Mouse (Mus musculus) embryonic facial prominence, embryonic 15.5 days (tissue): ENCODE data around the gene Pcp2. TPM values are rescaled to one million over a fixed set of nuclear protein-coding genes. Genes with fewer than 3 reads are reported as not detected.
A peak's percentile ranks its signal among the peaks of the same experiment; 100 is the strongest.
"Not testable (repeated sequence)": the region's sequence is repeated elsewhere in the genome, so short reads cannot be mapped to it uniquely, and the experiment has no call there.

Experiments used
- ATAC-seq: fragments of 200-750 bp; cut with Nextera tagmentation; 2 replicates; pipeline ENCODE4 v1.8.0; 2017; ENCODE audit warnings: low read depth, moderate TSS enrichment; ENCODE audit not compliant: insufficient number of reproducible peaks, low FRiP score, low TSS enrichment
- H3K27ac ChIP-seq: fragments of 300-500 bp; sonication (generic); replicated peaks from 2 replicates; pipeline ENCODE4 v1.5.1; 2015; ENCODE audit warnings: mild to moderate bottlenecking, inconsistent platforms
- H3K27me3 ChIP-seq: fragments of 300-500 bp; sonication (generic); 2 replicates; pipeline ENCODE4 v1.6.1; 2015; ENCODE audit warnings: inconsistent platforms
- H3K36me3 ChIP-seq: fragments of 300-500 bp; sonication (generic); 2 replicates; pipeline ENCODE4 v1.6.1; 2015; ENCODE audit warnings: mild to moderate bottlenecking, inconsistent platforms
- H3K4me1 ChIP-seq: fragments of 300-500 bp; sonication (generic); 2 replicates; pipeline ENCODE4 v1.6.1; 2015; ENCODE audit warnings: inconsistent platforms
- H3K4me2 ChIP-seq: fragments of 300-500 bp; sonication (generic); replicated peaks from 2 replicates; pipeline ENCODE4 v1.6.1; 2015; ENCODE audit warnings: mild to moderate bottlenecking, inconsistent platforms
- H3K4me3 ChIP-seq: fragments of 300-500 bp; sonication (generic); replicated peaks from 2 replicates; pipeline ENCODE4 v1.5.1; 2015; ENCODE audit warnings: mild to moderate bottlenecking, inconsistent platforms
- H3K9ac ChIP-seq: fragments of 300-500 bp; sonication (generic); 2 replicates; pipeline ENCODE4 v1.6.1; 2015; ENCODE audit warnings: inconsistent platforms
- H3K9me3 ChIP-seq: fragments of 300-500 bp; sonication (generic); replicated peaks from 2 replicates; pipeline ENCODE4 v1.6.1; 2016; ENCODE audit warnings: inconsistent platforms
- WGBS: fragments of 180-500 bp; shearing (Covaris S2); methylation state at CpG from one replicate; pipeline ENCODE4 v1.1.7; 2015; 5-methylcytosine and 5-hydroxymethylcytosine counted together
- polyA plus RNA-seq: library from polyadenylated mRNA; unstranded; fragments of >200 nt; fragmentation: Nextera tagmentation; extraction: Ambion mirVana; gene quantifications from 2 replicates; pipeline ENCODE4 v1.2.1, GENCODE M21; 2015

Pcp2 gene
- polyA plus RNA-seq, 1 experiment from 2014 or later, result 0.11 TPM

DNA sequence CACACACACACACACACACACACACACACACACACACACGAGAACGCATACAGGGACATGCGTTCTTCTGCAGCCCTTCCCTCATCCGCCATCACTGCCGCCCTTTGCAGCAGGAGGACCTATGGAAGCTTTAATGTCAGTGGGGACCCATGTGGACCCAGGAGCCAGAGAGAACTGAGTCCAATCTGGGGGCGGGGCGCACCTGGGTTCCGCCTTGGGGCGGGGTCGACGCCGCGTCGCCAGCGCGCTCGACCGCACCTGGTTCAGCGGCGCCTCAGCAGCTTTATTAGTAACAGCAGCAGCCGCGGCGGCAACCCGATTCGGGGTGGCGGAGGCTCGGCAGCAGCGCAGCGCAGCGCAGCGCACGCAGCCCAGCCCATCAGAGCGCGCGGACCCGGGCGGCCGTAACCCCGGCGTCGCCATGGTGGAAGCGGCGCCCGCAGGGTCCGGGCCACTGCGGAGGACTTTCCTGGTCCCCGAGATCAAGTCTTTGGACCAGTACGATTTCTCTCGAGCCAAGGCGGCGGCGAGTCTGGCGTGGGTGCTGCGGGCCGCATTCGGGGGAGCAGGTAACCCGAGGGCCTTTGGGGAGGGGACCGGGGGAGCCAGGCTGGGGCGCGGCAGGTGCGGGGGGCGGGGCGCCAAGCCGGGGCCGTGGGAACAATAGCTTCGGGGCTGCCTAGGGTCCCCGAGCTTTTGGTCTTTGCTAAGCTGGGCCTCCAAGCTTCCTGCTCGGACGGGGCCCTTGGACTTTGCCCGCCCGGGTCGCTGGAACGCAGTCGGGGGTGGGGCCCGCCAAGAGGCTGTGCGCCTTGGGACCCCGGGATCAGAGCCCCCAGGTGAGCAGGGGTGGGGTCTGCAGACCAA is 37.7 kb downstream of the Pcp2 start:
- no peaks in the 10 kb centered on the region for H3K9me3 ChIP-seq
- peaks cover 4% of the 10 kb centered on the region for H3K27me3 ChIP-seq
- peak overlapping the region; percentile 65 for H3K9ac ChIP-seq
- WGBS, result under 1% methylated on average over 77 of the region's 77 CpGs
- peak overlapping the region; percentile 71 for H3K4me3 ChIP-seq
- peak; percentile 77 for ATAC-seq
- no peaks in the 10 kb centered on the region for H3K36me3 ChIP-seq
- H3K4me2 ChIP-seq, result peak overlapping the region; percentile 93
- H3K4me1 ChIP-seq, result peaks cover 15% of the 10 kb centered on the region
- peak overlapping the region; percentile 83 for H3K27ac ChIP-seq

DNA sequence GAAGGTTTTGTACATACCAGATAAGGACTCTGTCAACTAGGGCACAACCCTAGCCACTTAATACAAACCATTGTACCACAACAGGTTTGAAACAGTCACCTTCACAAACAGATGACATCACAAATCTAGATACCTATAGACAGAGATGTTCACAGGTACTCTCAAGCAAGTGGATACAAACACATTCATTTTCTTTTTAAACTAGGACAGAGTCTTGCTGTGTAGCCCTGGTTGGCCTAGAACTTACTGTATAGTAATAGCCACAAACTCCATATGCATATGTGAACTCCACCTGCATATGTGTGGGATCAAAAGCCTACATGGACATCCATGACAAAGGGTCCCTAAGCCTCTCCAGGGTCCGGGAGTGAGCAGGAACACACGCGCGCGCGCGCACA is 38.4 kb downstream of the Pcp2 start, which contains the start of gene Camsap3:
Gene Camsap3, plus strand, starts transcription at position 301 of the 398 bp plus-strand sequence.
- H3K4me3 ChIP-seq, result peak within 1 kb of the TSS; percentile 71
- peaks cover 4% of the 10 kb centered on the region for H3K27me3 ChIP-seq
- WGBS, result 5% methylated on average over 7 of the region's 7 CpGs
- H3K36me3 ChIP-seq, result no peaks in the 10 kb centered on the region
- H3K4me1 ChIP-seq, result peaks cover 15% of the 10 kb centered on the region
- ATAC-seq, result no peak
- no peaks in the 10 kb centered on the region for H3K9me3 ChIP-seq
- peak within 1 kb of the TSS; percentile 83 for H3K27ac ChIP-seq
- H3K9ac ChIP-seq, result peak within 1 kb of the TSS; percentile 65
- H3K4me2 ChIP-seq, result peak within 1 kb of the TSS; percentile 93

DNA sequence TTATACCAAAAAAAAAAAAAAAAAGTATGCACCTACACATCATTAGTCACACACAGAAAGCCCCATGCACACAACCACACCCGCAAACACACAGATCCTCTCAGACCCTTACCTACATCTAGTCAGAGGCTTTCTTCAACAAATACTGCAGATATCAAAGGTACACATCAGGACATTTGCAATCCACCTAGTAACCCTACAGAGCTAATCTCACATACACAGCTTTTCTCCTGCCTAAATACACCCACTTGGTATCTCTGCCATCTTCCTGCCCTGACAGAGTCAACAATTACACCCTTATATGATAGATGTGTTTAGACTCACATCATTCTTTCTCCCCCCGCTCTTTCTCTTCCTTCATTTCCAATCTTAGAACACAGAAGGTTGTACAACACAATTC is 38.9 kb downstream of the Pcp2 start:
- Histone ChIP-seq H3K4me1 (peaks cover 15% of the 10 kb centered on the region), H3K27me3 (peaks cover 4% of the 10 kb centered on the region), H3K4me3 (no peak overlapping the region), H3K9me3 (no peaks in the 10 kb centered on the region), H3K9ac (no peak overlapping the region), H3K36me3 (no peaks in the 10 kb centered on the region), H3K4me2 (no peak overlapping the region), H3K27ac (no peak overlapping the region)
- WGBS, result 86% methylated on average over 2 of the region's 2 CpGs
- ATAC-seq, result no peak

DNA sequence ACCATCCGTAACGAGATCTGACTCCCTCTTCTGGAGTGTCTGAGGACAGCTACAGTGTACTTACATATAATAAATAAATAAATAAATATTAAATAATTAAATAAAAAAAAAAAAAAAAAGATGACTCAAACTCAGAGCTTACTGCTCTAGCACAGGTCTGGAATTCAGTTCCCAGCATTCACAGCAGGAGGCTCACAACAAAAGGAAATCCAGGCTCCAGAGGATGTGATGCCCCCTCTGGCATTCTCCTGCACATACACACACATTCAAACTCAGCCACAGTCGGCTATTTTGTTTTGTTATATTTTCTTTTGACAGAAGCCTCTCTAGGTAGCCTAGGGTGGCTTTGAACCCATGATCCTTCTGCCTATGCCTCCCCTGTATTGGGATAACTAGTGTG is 43.4 kb downstream of the Pcp2 start:
- WGBS, result 78% methylated on average over 1 of the region's 3 CpGs
- not testable (repeated sequence) for H3K4me2 ChIP-seq, H3K4me1 ChIP-seq, H3K27ac ChIP-seq, H3K4me3 ChIP-seq, H3K9ac ChIP-seq, H3K9me3 ChIP-seq, H3K36me3 ChIP-seq, ATAC-seq, H3K27me3 ChIP-seq

DNA sequence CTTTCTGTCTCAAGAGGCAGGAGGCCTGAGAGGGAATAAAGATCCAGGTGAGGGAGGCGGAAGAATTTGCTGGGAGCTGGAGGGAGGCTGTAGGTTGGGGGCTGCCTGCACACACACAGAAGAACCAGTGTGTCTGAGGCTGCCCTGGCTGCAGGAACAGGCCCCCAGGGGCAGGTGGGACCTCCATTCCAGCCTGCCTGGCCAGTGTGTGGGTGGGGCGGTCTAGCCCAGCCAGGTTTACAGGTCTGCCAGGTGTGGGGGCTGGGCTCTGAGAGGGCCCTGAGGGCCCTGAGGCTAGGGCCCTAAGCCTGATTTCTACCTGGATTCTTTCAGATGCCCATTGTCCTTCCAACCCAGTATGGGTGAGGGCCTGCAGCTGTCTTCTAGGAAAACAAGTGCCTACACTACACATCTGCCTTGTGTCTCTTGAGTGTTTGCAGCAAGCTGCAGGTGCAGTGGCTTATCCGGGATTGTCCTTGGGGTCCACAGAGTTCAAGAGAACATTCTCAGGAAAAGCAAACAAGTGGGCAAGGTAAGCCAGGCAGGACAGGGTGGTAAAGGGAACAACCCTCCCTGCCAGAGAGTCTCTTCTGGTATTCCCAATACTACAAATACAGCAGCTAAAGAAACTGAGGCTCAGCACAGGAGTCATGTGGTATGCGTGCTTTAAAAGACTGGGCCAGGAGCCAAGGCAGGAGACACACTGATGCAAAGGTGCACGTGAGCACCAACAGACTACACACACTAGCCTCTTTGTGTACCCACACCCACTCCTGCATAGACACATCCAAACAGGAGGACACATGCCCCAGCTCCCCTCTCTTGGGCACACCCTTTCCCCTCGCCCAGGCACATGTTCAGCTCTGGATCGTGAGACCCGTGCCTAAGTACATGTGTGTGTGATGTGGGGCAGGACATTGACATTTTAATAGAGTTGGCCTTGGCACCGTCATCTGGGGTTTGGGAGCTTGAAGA is 45.7 kb downstream of the Pcp2 start:
- no peaks in the 10 kb centered on the region for H3K36me3 ChIP-seq
- H3K27me3 ChIP-seq, result no peaks in the 10 kb centered on the region
- H3K4me3 ChIP-seq, result no peak overlapping the region
- H3K9me3 ChIP-seq, result no peaks in the 10 kb centered on the region
- peak; percentile 56; the same call in 1 of the 2 replicates for ATAC-seq
- peak overlapping the region; percentile 70 for H3K27ac ChIP-seq
- no peak overlapping the region for H3K4me2 ChIP-seq
- H3K4me1 ChIP-seq, result 0 out of 2 replicates have a peak, but pooled peaks cover 3% of the 10 kb centered on the region
- 57% methylated on average over 9 of the region's 9 CpGs for WGBS
- H3K9ac ChIP-seq, result no peak overlapping the region

DNA sequence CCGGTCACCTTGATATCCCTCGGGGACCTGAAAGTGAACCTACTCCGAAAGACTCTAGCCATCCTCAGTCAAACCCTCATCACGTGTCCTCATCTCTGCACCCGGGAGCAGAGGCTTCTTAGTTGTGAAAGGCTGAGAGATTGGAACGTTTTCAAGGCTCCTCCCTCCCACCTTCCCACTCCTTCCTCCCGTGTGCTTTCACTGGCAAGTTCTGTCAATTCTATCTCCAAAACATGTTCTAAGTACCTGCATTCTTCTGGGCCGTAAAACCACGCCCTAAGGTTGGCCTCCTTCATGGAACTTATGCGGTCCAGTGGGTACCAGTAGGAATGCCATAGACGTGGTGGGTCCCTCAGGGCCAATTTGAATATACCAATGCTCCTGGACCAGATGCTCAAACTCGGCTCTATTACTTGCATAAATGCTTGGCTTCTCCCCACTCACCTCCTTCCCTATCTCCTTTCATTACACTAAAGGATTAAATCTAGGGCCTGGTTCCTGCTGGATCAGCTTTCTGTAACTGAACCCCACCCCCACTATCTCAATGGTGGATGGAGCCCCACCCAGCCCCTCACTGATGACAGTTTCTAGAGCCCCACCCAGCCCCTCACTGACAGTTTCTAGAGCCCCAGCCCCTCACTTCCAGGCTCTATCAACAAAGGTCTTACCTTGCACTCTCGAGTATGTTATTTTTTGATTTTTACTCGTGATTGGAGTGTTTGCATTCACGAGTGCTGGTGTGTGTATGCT is 49.0 kb downstream of the Pcp2 start:
- ATAC-seq, result no peak
- WGBS, result 64% methylated on average over 15 of the region's 15 CpGs
- 0 out of 2 replicates have a peak, but pooled peaks cover 3% of the 10 kb centered on the region for H3K4me1 ChIP-seq

DNA sequence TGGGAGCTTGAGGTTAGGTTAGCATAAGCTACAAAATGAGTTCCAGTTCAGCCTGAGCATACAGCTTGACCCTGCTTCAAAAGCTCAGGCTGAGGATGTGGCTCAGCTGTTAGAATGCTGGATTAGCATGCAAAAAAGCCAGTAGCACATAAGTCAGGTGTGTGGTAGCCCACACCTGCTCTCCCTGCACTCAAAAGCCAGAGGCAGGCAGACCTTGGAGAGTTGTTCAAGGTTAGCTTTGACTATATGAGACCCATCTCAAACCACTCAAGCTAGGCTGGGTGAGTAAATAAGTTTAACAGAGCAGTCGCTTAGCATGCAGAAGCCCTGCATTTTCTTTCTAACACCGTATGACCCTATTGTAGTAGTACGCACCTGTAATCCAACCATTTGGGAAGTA is 50.8 kb downstream of the Pcp2 start:
- no peak for ATAC-seq
- Histone ChIP-seq H3K9me3 (no peaks in the 10 kb centered on the region), H3K27ac (no peak overlapping the region), H3K4me2 (no peak overlapping the region), H3K4me3 (no peak overlapping the region), H3K27me3 (no peaks in the 10 kb centered on the region), H3K9ac (no peak overlapping the region), H3K36me3 (no peaks in the 10 kb centered on the region), H3K4me1 (0 out of 2 replicates have a peak, but pooled peaks cover 3% of the 10 kb centered on the region)
- 88% methylated on average over 3 of the region's 3 CpGs for WGBS

More for the DNA sequence above, 49.0 kb downstream of the Pcp2 start:
- H3K36me3 ChIP-seq, result no peaks in the 10 kb centered on the region
- H3K9ac ChIP-seq, result no peak overlapping the region
- H3K9me3 ChIP-seq, result no peaks in the 10 kb centered on the region
- H3K4me2 ChIP-seq, result no peak overlapping the region
- no peaks in the 10 kb centered on the region for H3K27me3 ChIP-seq
- H3K27ac ChIP-seq, result 0 out of 2 replicates have a peak overlapping the region, but pooled peaks have one; percentile 13
- H3K4me3 ChIP-seq, result no peak overlapping the region

Other genes starting within 250 kb of the Pcp2 start
- gene Arhgef18, start 232.5 kb downstream of the Pcp2 start, polyA plus RNA-seq, result 9.3 and 10.3 TPM in 2 replicates
- gene Pex11g, start 157.9 kb downstream of the Pcp2 start, polyA plus RNA-seq, result 5.9 and 9.7 TPM in 2 replicates
- gene Tex45, start 154.7 kb downstream of the Pcp2 start, polyA plus RNA-seq, result not detected in 2 replicates
- gene Zfp358, start 132.4 kb downstream of the Pcp2 start, polyA plus RNA-seq, result 48.6 and 53.1 TPM in 2 replicates
- 55.4 and 65.7 TPM in 2 replicates for gene Mcoln1, start 125.1 kb downstream of the Pcp2 start, polyA plus RNA-seq
- 23.8 and 24.3 TPM in 2 replicates for gene Pnpla6, start 110.2 kb downstream of the Pcp2 start, polyA plus RNA-seq
- gene C330021F23Rik, start 57.6 kb downstream of the Pcp2 start, polyA plus RNA-seq, result 0.51 and 0.53 TPM in 2 replicates
- gene Camsap3, start 38.3 kb downstream of the Pcp2 start, polyA plus RNA-seq, result 15.4 and 16.7 TPM in 2 replicates
- 53.7 and 55.7 TPM in 2 replicates for gene Xab2, start 4.2 kb downstream of the Pcp2 start, polyA plus RNA-seq
- 103 and 116 TPM in 2 replicates for gene Pet100, start 4.0 kb downstream of the Pcp2 start, polyA plus RNA-seq
- gene Stxbp2, start 5.4 kb upstream of the Pcp2 start, polyA plus RNA-seq, result 48.4 and 56.0 TPM in 2 replicates
- gene Retn, start 30.2 kb upstream of the Pcp2 start, polyA plus RNA-seq, result not detected in 2 replicates
- gene Mcemp1, start 40.2 kb upstream of the Pcp2 start, polyA plus RNA-seq, result 0.28 and 0.98 TPM in 2 replicates
- 8.1 and 10.7 TPM in 2 replicates for gene Fcor, start 46.8 kb upstream of the Pcp2 start, polyA plus RNA-seq
- gene Trappc5, start 50.8 kb upstream of the Pcp2 start, polyA plus RNA-seq, result 38.8 and 40.6 TPM in 2 replicates
- gene Fcer2a, start 68.6 kb upstream of the Pcp2 start, polyA plus RNA-seq, result 0.16 and 0.26 TPM in 2 replicates
- not detected in 2 replicates for gene Clec4g, start 95.1 kb upstream of the Pcp2 start, polyA plus RNA-seq
- gene Cd209a, start 123.4 kb upstream of the Pcp2 start, polyA plus RNA-seq, result 0.22 and 0.61 TPM in 2 replicates
- gene Cd209e, start 228.8 kb upstream of the Pcp2 start, polyA plus RNA-seq, result not detected in 2 replicates